8 mouse cellular contexts compared by ENCODE assay signal in genomic region chr11:50826214-50826613, GRCm38 (mm10). TPM values are rescaled to one million over a fixed set of nuclear protein-coding genes. Genes with fewer than 3 reads are reported as not detected.
DNase-seq lines count a peak whose midpoint lies in the region; ATAC-seq and TF ChIP-seq lines count a peak whose summit lies in the region.

No protein-coding gene starts in this region.

- no peak overlapping the region for H3K9ac ChIP-seq in liver, embryonic 11.5 days (ENCODE audit: low read depth, low read length)
- peak overlapping the region; percentile 86 for H3K9ac ChIP-seq in forebrain, embryonic 12.5 days
- peak overlapping the region; percentile 86; the same call in 1 of the 2 replicates for H3K9ac ChIP-seq in neural tube, embryonic 15.5 days (replicated peaks)

- no peaks in the 10 kb centered on the region for H3K9me3 ChIP-seq in liver, embryonic 11.5 days (ENCODE audit: control insufficient read depth, low read length)
- no peaks in the 10 kb centered on the region for H3K9me3 ChIP-seq in forebrain, embryonic 12.5 days
- H3K9me3 ChIP-seq in neural tube, embryonic 15.5 days (replicated peaks), result no peaks in the 10 kb centered on the region

- H3K4me1 ChIP-seq in liver, embryonic 11.5 days (replicated peaks; ENCODE audit: control insufficient read depth, insufficient read depth, low read length), result peaks cover 6% of the 10 kb centered on the region; the same call in 1 of the 2 replicates
- H3K4me1 ChIP-seq in forebrain, embryonic 12.5 days, result peaks cover 10% of the 10 kb centered on the region
- peaks cover 15% of the 10 kb centered on the region for H3K4me1 ChIP-seq in neural tube, embryonic 15.5 days
- no peaks in the 10 kb centered on the region for H3K4me1 ChIP-seq in cerebellum, adult 2 months (ENCODE audit: control insufficient read depth, insufficient read depth, low read length)

- no peaks in the 10 kb centered on the region for H3K36me3 ChIP-seq in liver, embryonic 11.5 days (ENCODE audit: control insufficient read depth, insufficient read depth, low read length)
- peaks cover 43% of the 10 kb centered on the region for H3K36me3 ChIP-seq in forebrain, embryonic 12.5 days (replicated peaks)
- peaks cover 42% of the 10 kb centered on the region for H3K36me3 ChIP-seq in neural tube, embryonic 15.5 days

- WGBS in liver, embryonic 11.5 days, result 67% methylated on average over 2 of the region's 2 CpGs
- 58% methylated on average over 2 of the region's 2 CpGs for WGBS in forebrain, embryonic 12.5 days
- 44% methylated on average over 2 of the region's 2 CpGs for WGBS in neural tube, embryonic 15.5 days
- 30% methylated on average over 2 of the region's 2 CpGs for WGBS in cerebellum, adult 2 months

- no peaks in the 10 kb centered on the region for H3K27me3 ChIP-seq in liver, embryonic 11.5 days (replicated peaks; ENCODE audit: control insufficient read depth, insufficient read depth, low read length)
- H3K27me3 ChIP-seq in forebrain, embryonic 12.5 days, result no peaks in the 10 kb centered on the region
- no peaks in the 10 kb centered on the region for H3K27me3 ChIP-seq in neural tube, embryonic 15.5 days (replicated peaks)
- H3K27me3 ChIP-seq in cerebellum, adult 2 months (ENCODE audit: control insufficient read depth, insufficient read depth, low read length), result no peaks in the 10 kb centered on the region

- no peak for TF ChIP-seq CTCF in cerebellum, adult 2 months (IDR thresholded peaks at IDR 0.05; ENCODE audit: borderline replicate concordance, insufficient read depth, low read depth, low read length)

- no peak for ATAC-seq in liver, embryonic 11.5 days (replicated peaks; ENCODE audit: low FRiP score)
- no peak for ATAC-seq in forebrain, embryonic 12.5 days (ENCODE audit: low FRiP score)
- ATAC-seq in neural tube, embryonic 15.5 days (ENCODE audit: low FRiP score), result no peak
- ATAC-seq in erythroblast, adult 5-6 weeks (replicated peaks; ENCODE audit: low FRiP score, poor library complexity, severe bottlenecking), result no peak

- no peak overlapping the region for H3K27ac ChIP-seq in liver, embryonic 11.5 days (ENCODE audit: low read depth, low read length)
- no peak overlapping the region for H3K27ac ChIP-seq in forebrain, embryonic 12.5 days
- no peak overlapping the region for H3K27ac ChIP-seq in neural tube, embryonic 15.5 days (replicated peaks)
- H3K27ac ChIP-seq in cerebellum, adult 2 months (ENCODE audit: insufficient read depth, low read length), result no peak overlapping the region

- no peak for TF ChIP-seq POLR2A in cerebellum, adult 2 months (IDR thresholded peaks at IDR 0.05; ENCODE audit: borderline replicate concordance, insufficient read depth, low read length)

- no peak for DNase-seq in liver, embryonic 11.5 days (ENCODE audit: low spot score)
- DNase-seq in liver, result no peak
- peak; percentile 18 for DNase-seq in kidney, postnatal 14 days
- DNase-seq in cerebellum, adult 2 months, result no peak
- DNase-seq in lung, postnatal 10 days, result no peak

- peak overlapping the region; percentile 83; the same call in 1 of the 2 replicates for H3K4me3 ChIP-seq in liver, embryonic 11.5 days (ENCODE audit: low read depth, low read length)
- peak overlapping the region; percentile 85 for H3K4me3 ChIP-seq in forebrain, embryonic 12.5 days (replicated peaks)
- peak overlapping the region; percentile 74 for H3K4me3 ChIP-seq in neural tube, embryonic 15.5 days (replicated peaks)
- H3K4me3 ChIP-seq in cerebellum, adult 2 months (replicated peaks; ENCODE audit: insufficient read depth, low read depth, low read length), result no peak overlapping the region

- H3K4me2 ChIP-seq in liver, embryonic 11.5 days, result peak overlapping the region; percentile 86
- H3K4me2 ChIP-seq in forebrain, embryonic 12.5 days, result peak overlapping the region; percentile 86
- H3K4me2 ChIP-seq in neural tube, embryonic 15.5 days, result peak overlapping the region; percentile 67

RNA-seq across cellular contexts. Expression of gene Zfp354c, which starts 1.3 kb away (rescaled TPM):
- polyA plus RNA-seq in liver, embryonic 11.5 days (2014; fragmentation: Nextera tagmentation; extraction: Ambion mirVana), result 9.8 and 11.2 TPM in 2 replicates
- 49.6 and 55.9 TPM in 2 replicates for polyA plus RNA-seq in forebrain, embryonic 12.5 days (2016; fragmentation: Nextera tagmentation; extraction: Ambion mirVana)
- polyA plus RNA-seq in neural tube, embryonic 15.5 days (2015; fragmentation: Nextera tagmentation; extraction: Ambion mirVana), result 45.0 and 52.3 TPM in 2 replicates
- not detected in 2 replicates for total RNA-seq in erythroblast, adult 5-6 weeks (2015; ENCODE audit: low replicate concordance)
- total RNA-seq in erythroblast, adult 5-6 weeks (2017; ENCODE audit: low replicate concordance), result 0.84 TPM in 1 of 2 replicates, not detected in the other
- polyA plus RNA-seq in cerebellum, adult 2 months (2012; rRNA removed), result 18.1 and 18.5 TPM in 2 replicates

RNA-seq across cellular contexts. Expression of gene Zfp879, which starts 15.1 kb away (rescaled TPM):
- 0.09 and 0.36 TPM in 2 replicates for polyA plus RNA-seq in liver, embryonic 11.5 days (2014; fragmentation: Nextera tagmentation; extraction: Ambion mirVana)
- 1.3 TPM in 2 replicates for polyA plus RNA-seq in forebrain, embryonic 12.5 days (2016; fragmentation: Nextera tagmentation; extraction: Ambion mirVana)
- polyA plus RNA-seq in neural tube, embryonic 15.5 days (2015; fragmentation: Nextera tagmentation; extraction: Ambion mirVana), result 1.5 TPM in 2 replicates
- not detected in 2 replicates for total RNA-seq in erythroblast, adult 5-6 weeks (2015; ENCODE audit: low replicate concordance)
- total RNA-seq in erythroblast, adult 5-6 weeks (2017; ENCODE audit: low replicate concordance), result not detected in 2 replicates
- polyA plus RNA-seq in cerebellum, adult 2 months (2012; rRNA removed), result 1.5 and 1.7 TPM in 2 replicates

RNA-seq across cellular contexts. Expression of gene Grm6, which starts 24.3 kb away (rescaled TPM):
- polyA plus RNA-seq in liver, embryonic 11.5 days (2014; fragmentation: Nextera tagmentation; extraction: Ambion mirVana), result 0.12 TPM in 1 of 2 replicates, not detected in the other
- not detected in 2 replicates for polyA plus RNA-seq in forebrain, embryonic 12.5 days (2016; fragmentation: Nextera tagmentation; extraction: Ambion mirVana)
- 0.04 and 0.11 TPM in 2 replicates for polyA plus RNA-seq in neural tube, embryonic 15.5 days (2015; fragmentation: Nextera tagmentation; extraction: Ambion mirVana)
- 2.3 TPM in 1 of 2 replicates, not detected in the other for total RNA-seq in erythroblast, adult 5-6 weeks (2015; ENCODE audit: low replicate concordance)
- not detected in 2 replicates for total RNA-seq in erythroblast, adult 5-6 weeks (2017; ENCODE audit: low replicate concordance)
- polyA plus RNA-seq in cerebellum, adult 2 months (2012; rRNA removed), result not detected in 2 replicates
